Mouse (Mus musculus) layer of hippocampus, postnatal 14 days (tissue): ENCODE measurements around the gene Gm4565. TPM values are rescaled to one million over a fixed set of nuclear protein-coding genes. Genes with fewer than 3 reads are reported as not detected.
"Not testable (repeated sequence)": the region's sequence is repeated elsewhere in the genome, so short reads cannot be mapped to it uniquely, and the experiment has no call there.

Experiments used
- DNase-seq, 2 experiments: peaks; one replicate each; pipeline ENCODE4 v3.0.0; 2021 to 2022; ENCODE audit warnings: low spot score in 2 of 2, mixed read lengths in 1 of 2
- long read RNA-seq, 2 experiments: library from polyadenylated mRNA; stranded (forward); transcript quantifications; one replicate each; pipeline ENCODE4 v2.0.0; 2021
- total RNA-seq, 2 experiments: library from RNA; stranded (reverse); gene quantifications; 2 replicates each; pipeline ENCODE4 v1.2.3; 2021

The Gm4565 gene
- not detected for total RNA-seq
- long read RNA-seq, experiment 1, result 0 reads
- long read RNA-seq, experiment 2, result 0 reads

- not testable (repeated sequence) for DNase-seq
These were observed at the start of gene Gm4565 for GRCm38 (mm10) chr7:22588027-22588426. Gene Gm4565, minus strand, starts transcription at chr7:22588127.

- not testable (repeated sequence) for DNase-seq
These were observed 22.7 kb downstream of the Gm4565 start, which contains the start of gene Gm4201 for GRCm38 (mm10) chr7:22565243-22565642. Gene Gm4201, minus strand, starts transcription at chr7:22565343.

- not testable (repeated sequence) for DNase-seq
These were observed 53.1 kb downstream of the Gm4565 start, which contains the start of gene Gm8677 for GRCm38 (mm10) chr7:22534787-22535186. Gene Gm8677, minus strand, starts transcription at chr7:22534887.

Other genes starting within 250 kb of the Gm4565 start
- gene Gm8660, start 217.1 kb downstream of the Gm4565 start, total RNA-seq, result not detected
- not detected for gene Vmn1r148, start 174.5 kb downstream of the Gm4565 start, total RNA-seq
- not detected for gene Vmn1r149, start 149.9 kb downstream of the Gm4565 start, total RNA-seq
- not detected for gene Gm10665, start 124.1 kb downstream of the Gm4565 start, total RNA-seq
- not detected for gene Vmn1r151, start 88.4 kb downstream of the Gm4565 start, total RNA-seq
- not detected for gene Vmn1r152, start 65.2 kb downstream of the Gm4565 start, total RNA-seq
- gene Gm8677, start 53.2 kb downstream of the Gm4565 start, total RNA-seq, result not detected
- gene Gm4201, start 22.8 kb downstream of the Gm4565 start, total RNA-seq, result not detected
- gene Vmn1r155, start 69.9 kb upstream of the Gm4565 start, total RNA-seq, result not detected
- gene Gm8693, start 104.2 kb upstream of the Gm4565 start, total RNA-seq, result not detected
- gene Gm4567, start 131.6 kb upstream of the Gm4565 start, total RNA-seq, result not detected
- gene Vmn1r157, start 173.6 kb upstream of the Gm4565 start, total RNA-seq, result not detected
- not detected for gene Vmn1r158, start 202.7 kb upstream of the Gm4565 start, total RNA-seq